Mouse (Mus musculus): ENCODE results near the gene Palld. TPM values are rescaled to one million over a fixed set of nuclear protein-coding genes. Genes with fewer than 3 reads are reported as not detected.

Palld gene
- polyA plus RNA-seq, 1 experiment from 2014 or later: 17.3 TPM

DNA sequence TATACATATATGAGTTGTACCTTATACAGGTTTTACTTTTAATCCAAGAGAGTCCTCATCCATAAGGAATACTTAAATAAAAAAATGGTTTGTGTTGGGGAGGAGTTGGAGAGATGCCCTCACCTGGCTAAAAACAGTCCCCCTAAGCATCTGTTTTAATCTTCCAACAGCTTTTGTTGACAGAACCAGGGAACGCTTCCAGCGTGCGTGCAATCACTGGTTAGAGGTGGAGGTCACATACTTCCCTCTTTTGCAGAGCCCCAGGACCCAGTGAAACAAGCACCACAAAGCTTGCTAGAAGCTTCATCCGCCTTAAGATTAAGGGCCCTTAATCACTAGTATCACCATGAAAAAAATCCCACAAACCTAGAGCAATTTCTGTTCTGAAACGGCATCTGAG lies 365.0 kb downstream of the Palld start:
- Histone ChIP-seq H3K4me3 (no peak overlapping the region), H3K27ac (no peak overlapping the region), H3K4me1 (no peaks in the 10 kb centered on the region), H3K9ac (no peak overlapping the region), H3K9me3 (no peaks in the 10 kb centered on the region), H3K27me3 (replicated peaks) (no peaks in the 10 kb centered on the region), H3K36me3 (replicated peaks) (no peaks in the 10 kb centered on the region), H3K4me2 (no peak overlapping the region)
- WGBS: 84% methylated on average over 5 of the region's 5 CpGs
- ATAC-seq (replicated peaks): no peak

DNA sequence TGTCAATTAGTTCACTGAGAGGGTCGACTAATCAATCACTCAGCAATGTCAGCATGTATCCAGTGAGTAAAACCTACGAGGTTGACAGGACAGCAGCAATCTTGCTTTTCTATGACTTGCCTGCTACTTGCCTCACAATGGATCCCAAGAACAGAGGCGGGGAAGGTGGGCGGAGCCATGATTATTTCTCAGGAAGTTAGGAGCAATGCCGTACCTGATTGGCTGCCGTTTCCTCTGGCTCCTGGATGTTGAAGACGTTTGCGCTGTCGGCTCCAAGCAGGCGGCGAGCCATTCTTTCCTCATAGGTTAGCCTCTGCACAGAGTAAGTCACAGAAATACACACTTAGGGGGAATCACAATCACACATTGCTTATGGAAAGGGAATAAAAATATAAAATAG lies 367.0 kb downstream of the Palld start:
- no peaks in the 10 kb centered on the region for H3K4me1 ChIP-seq
- ATAC-seq (replicated peaks): no peak
- H3K4me3 ChIP-seq: no peak overlapping the region
- H3K9me3 ChIP-seq: no peaks in the 10 kb centered on the region
- no peaks in the 10 kb centered on the region for H3K36me3 ChIP-seq (replicated peaks)
- no peaks in the 10 kb centered on the region for H3K27me3 ChIP-seq (replicated peaks)
- no peak overlapping the region for H3K27ac ChIP-seq
- 77% methylated on average over 11 of the region's 11 CpGs for WGBS
- no peak overlapping the region for H3K4me2 ChIP-seq
- no peak overlapping the region for H3K9ac ChIP-seq

DNA sequence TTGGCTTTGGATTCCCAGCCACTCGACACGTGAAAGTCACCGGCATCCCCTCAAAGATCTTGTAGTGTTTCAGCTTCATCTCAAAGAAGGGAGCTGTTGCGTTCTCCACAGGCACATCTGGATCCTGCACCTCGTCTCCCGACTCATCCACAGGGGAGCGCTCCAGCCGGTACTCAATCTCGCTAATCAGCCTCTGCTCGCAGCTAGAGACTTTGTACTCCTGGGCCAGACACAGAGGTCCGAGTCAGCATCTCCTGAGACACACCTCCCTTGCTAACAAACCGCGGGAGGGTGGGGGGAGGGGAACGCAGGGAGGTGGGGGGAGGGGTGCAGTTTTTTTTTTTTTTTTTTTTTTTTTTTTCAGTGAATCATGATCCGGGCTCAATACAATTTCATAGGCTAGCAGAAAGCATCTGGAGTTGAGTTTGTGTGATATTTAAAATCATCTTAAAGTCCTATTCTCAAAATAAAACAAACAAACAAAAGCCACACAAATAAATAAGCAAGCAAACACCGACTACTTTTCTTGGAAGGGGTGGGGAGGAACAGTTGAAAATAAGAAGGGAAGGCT lies 369.0 kb downstream of the Palld start:
- H3K36me3 ChIP-seq (replicated peaks): no peaks in the 10 kb centered on the region
- WGBS: 43% methylated on average over 16 of the region's 16 CpGs
- H3K9ac ChIP-seq: no peak overlapping the region
- no peak for ATAC-seq (replicated peaks)
- no peak overlapping the region for H3K4me2 ChIP-seq
- no peaks in the 10 kb centered on the region for H3K27me3 ChIP-seq (replicated peaks)
- no peaks in the 10 kb centered on the region for H3K9me3 ChIP-seq
- H3K27ac ChIP-seq: no peak overlapping the region
- H3K4me1 ChIP-seq: no peaks in the 10 kb centered on the region
- no peak overlapping the region for H3K4me3 ChIP-seq

DNA sequence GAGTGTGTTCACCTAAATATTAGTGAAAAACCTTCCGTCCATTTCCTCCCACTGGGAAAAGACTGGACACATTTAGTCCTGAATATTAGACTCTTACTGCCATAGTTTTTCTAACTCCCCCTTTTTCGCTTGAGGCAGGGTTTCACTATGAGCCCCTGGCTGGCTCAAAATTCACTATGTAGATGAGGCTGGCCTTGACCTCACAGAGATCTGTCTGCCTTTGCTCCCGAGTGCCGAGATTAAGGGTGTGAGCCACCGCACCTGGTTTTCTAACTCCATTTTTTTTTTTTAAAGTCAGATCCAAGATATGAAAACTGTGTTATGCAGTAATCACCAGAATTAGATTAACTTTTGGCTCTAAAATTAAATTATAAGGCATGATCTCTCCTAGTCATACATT lies 369.7 kb downstream of the Palld start:
- WGBS: 81% methylated on average over 5 of the region's 5 CpGs
- no peaks in the 10 kb centered on the region for H3K27me3 ChIP-seq (replicated peaks)
- H3K9me3 ChIP-seq: no peaks in the 10 kb centered on the region
- no peaks in the 10 kb centered on the region for H3K4me1 ChIP-seq
- no peak overlapping the region for H3K27ac ChIP-seq
- H3K9ac ChIP-seq: no peak overlapping the region
- no peak for ATAC-seq (replicated peaks)
- no peaks in the 10 kb centered on the region for H3K36me3 ChIP-seq (replicated peaks)
- H3K4me2 ChIP-seq: no peak overlapping the region
- no peak overlapping the region for H3K4me3 ChIP-seq

DNA sequence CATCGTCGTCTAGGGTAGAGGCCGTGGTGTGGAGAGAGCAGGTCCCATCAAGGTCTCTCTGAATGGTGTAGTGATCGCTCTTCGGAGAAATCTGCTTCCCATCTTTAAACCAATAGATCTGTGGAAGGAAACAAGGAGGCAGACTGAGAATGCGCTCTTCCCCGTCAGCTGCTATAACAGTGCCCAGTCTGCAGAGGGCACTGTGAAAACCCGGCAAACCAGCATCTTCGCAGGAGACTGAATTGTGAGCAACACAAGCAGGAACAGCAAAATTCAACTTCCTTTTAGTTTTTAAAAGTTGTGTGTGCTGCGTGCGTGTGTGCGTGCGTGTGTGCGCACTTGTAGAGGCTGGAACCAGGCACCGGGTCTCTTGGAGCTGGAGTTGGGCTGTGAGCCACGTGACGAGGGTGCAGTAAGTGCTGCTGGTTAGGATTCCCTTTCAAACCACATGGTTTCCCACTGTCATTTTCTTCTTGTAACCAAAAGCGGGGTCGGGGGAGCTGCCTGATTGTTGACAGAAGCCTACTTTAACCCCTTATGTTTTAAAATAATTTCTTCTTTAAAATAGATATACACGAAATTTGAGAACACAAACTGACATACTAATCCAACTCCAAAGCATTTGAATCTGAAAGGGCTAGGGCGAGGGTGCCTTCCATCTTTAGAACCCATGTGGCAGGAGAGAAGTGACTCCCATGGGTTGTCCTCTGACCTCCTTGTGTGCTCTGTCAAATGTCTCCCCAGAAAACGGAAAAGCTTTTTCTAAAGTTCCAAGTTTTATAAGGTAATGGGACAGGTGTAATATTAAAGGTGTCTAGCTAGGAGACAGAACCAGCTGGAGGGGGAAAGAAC lies 370.3 kb downstream of the Palld start:
- no peak overlapping the region for H3K4me2 ChIP-seq
- ATAC-seq (replicated peaks): no peak
- no peaks in the 10 kb centered on the region for H3K36me3 ChIP-seq (replicated peaks)
- no peaks in the 10 kb centered on the region for H3K4me1 ChIP-seq
- WGBS: 74% methylated on average over 22 of the region's 22 CpGs
- no peaks in the 10 kb centered on the region for H3K27me3 ChIP-seq (replicated peaks)
- H3K4me3 ChIP-seq: no peak overlapping the region
- H3K9me3 ChIP-seq: no peaks in the 10 kb centered on the region
- no peak overlapping the region for H3K27ac ChIP-seq
- no peak overlapping the region for H3K9ac ChIP-seq

DNA sequence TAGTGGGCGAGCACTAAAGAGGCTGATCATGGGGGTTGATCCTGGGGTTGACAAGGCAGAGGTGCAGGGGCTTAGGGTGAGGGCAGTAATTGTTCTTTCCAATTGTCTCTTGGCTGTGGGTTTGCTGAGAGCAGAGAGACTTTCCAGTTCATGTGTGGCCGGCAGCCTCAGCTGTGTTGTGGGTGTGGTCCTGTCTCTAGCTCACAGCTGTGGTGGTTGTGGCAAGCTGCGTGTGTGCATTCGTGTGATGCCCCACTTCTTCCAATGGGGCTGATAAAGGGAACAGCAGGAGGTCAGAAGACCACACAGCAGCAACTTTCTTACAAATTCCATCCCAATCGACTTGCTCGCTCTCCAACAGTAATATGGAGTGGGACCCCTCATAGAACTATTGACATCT lies 373.8 kb downstream of the Palld start:
- 74% methylated on average over 6 of the region's 6 CpGs for WGBS
- no peak for ATAC-seq (replicated peaks)
- H3K4me3 ChIP-seq: no peak overlapping the region
- no peak overlapping the region for H3K9ac ChIP-seq
- no peaks in the 10 kb centered on the region for H3K27me3 ChIP-seq (replicated peaks)
- no peaks in the 10 kb centered on the region for H3K4me1 ChIP-seq
- H3K27ac ChIP-seq: no peak overlapping the region
- no peaks in the 10 kb centered on the region for H3K9me3 ChIP-seq
- H3K4me2 ChIP-seq: no peak overlapping the region
- no peaks in the 10 kb centered on the region for H3K36me3 ChIP-seq (replicated peaks)

DNA sequence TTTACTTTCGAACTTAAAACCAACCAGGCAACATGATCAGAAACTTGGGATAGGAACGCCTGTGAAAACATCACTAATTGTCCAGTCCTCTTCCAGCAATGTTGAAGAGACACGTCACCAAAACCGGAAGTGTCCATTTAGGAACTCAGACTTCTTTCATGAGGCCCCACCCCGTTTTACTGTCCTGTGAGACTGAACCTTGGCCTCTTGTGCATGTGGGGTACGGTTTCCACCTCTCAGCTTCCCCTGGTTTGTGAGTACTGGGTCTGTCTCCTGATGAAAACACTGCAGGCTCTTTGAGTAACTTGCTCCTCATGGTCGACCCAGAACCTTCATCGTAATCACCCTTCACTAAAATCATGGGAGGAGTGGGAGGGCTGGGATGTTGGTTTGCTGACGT lies 374.3 kb downstream of the Palld start:
- no peaks in the 10 kb centered on the region for H3K27me3 ChIP-seq (replicated peaks)
- H3K36me3 ChIP-seq (replicated peaks): no peaks in the 10 kb centered on the region
- H3K4me3 ChIP-seq: no peak overlapping the region
- no peak overlapping the region for H3K27ac ChIP-seq
- 88% methylated on average over 9 of the region's 9 CpGs for WGBS
- no peaks in the 10 kb centered on the region for H3K4me1 ChIP-seq
- no peak overlapping the region for H3K4me2 ChIP-seq
- no peak overlapping the region for H3K9ac ChIP-seq
- ATAC-seq (replicated peaks): no peak
- no peaks in the 10 kb centered on the region for H3K9me3 ChIP-seq

DNA sequence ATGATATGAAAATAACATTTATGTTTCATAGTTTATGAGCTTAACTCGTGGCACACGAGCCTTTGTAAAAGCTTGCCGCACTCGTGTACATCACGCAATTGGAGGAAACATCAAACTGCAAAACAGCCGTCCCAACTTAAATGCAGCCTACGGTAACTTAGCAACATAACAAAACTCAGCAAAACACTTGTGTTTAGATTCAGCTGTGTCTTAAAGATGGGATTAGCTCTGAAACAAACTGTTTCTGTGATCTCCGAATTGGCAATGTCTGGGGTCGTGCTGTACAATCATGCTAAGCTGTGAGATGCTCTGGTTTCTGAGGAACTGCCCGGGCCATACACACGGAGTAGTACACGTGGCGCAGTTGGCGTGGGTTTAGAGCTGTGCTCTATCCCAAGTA lies 375.5 kb downstream of the Palld start:
- Histone ChIP-seq H3K9me3 (no peaks in the 10 kb centered on the region), H3K36me3 (replicated peaks) (no peaks in the 10 kb centered on the region), H3K4me2 (no peak overlapping the region), H3K4me1 (no peaks in the 10 kb centered on the region), H3K4me3 (no peak overlapping the region), H3K27me3 (replicated peaks) (no peaks in the 10 kb centered on the region), H3K9ac (no peak overlapping the region), H3K27ac (no peak overlapping the region)
- 86% methylated on average over 14 of the region's 14 CpGs for WGBS
- no peak for ATAC-seq (replicated peaks)

DNA sequence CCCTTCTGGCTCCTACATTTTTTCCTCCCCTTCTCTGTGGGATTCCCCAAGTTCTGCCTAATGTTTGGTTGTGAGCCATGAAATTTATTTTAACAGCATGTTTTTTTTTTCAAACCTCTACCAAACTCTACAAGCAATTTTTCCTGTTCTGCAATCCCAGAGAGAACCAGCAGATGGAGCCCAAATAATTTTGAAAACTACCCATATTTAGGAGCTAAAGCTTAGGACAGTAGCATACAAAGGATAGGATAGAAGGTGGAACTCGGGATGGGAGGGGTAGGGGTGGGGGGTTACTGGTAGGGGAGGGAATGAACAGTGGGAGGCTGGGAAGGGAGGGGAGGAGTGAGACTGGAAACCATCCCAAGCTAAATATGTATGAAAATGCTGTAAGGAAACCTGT lies 380.4 kb downstream of the Palld start:
- H3K4me2 ChIP-seq: no peak overlapping the region
- H3K9me3 ChIP-seq: no peaks in the 10 kb centered on the region
- peak; percentile 50; the same call in 1 of the 2 replicates for ATAC-seq (replicated peaks)
- H3K36me3 ChIP-seq (replicated peaks): no peaks in the 10 kb centered on the region
- no peaks in the 10 kb centered on the region for H3K27me3 ChIP-seq (replicated peaks)
- 3% methylated on average over 1 of the region's 1 CpGs for WGBS
- no peak overlapping the region for H3K9ac ChIP-seq
- H3K27ac ChIP-seq: no peak overlapping the region
- H3K4me3 ChIP-seq: no peak overlapping the region
- no peaks in the 10 kb centered on the region for H3K4me1 ChIP-seq

DNA sequence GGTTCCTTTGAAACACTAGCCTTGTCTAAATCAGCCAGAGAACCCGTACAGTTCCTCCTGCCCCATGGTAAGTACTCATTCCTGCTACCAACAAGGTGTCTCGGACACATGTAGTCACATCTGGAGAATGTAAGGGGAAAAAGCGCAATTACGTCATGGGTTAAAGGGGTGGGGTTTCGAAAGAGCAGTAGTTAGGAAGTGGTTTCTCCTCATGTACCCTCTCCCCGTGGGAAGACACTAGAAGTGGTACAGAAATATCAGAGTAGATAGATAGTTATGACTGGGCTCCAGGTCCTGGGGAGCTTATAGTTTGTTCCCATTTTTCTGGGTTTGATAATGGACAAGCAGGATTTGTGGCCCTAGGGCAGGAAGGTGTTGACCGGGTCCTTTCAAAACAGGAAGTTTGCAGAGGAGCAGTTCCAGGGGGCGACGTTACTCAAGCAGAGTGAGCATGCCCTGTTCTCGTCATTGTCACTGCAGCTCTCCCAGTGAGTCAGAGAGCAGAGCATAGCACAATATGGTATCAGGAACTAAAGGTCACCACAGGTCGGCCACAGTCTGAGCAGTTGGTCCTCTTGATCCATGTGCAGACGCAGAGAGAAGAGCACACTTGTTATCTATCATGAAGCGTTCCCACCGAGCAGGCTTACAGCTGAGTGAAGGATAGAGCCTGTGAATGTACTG lies 384.8 kb downstream of the Palld start:
- 80% methylated on average over 14 of the region's 14 CpGs for WGBS
- no peak overlapping the region for H3K27ac ChIP-seq
- no peak overlapping the region for H3K4me3 ChIP-seq
- H3K36me3 ChIP-seq (replicated peaks): no peaks in the 10 kb centered on the region
- no peak overlapping the region for H3K4me2 ChIP-seq
- no peak for ATAC-seq (replicated peaks)
- no peak overlapping the region for H3K9ac ChIP-seq
- no peaks in the 10 kb centered on the region for H3K9me3 ChIP-seq
- peaks cover 21% of the 10 kb centered on the region for H3K4me1 ChIP-seq
- no peaks in the 10 kb centered on the region for H3K27me3 ChIP-seq (replicated peaks)

DNA sequence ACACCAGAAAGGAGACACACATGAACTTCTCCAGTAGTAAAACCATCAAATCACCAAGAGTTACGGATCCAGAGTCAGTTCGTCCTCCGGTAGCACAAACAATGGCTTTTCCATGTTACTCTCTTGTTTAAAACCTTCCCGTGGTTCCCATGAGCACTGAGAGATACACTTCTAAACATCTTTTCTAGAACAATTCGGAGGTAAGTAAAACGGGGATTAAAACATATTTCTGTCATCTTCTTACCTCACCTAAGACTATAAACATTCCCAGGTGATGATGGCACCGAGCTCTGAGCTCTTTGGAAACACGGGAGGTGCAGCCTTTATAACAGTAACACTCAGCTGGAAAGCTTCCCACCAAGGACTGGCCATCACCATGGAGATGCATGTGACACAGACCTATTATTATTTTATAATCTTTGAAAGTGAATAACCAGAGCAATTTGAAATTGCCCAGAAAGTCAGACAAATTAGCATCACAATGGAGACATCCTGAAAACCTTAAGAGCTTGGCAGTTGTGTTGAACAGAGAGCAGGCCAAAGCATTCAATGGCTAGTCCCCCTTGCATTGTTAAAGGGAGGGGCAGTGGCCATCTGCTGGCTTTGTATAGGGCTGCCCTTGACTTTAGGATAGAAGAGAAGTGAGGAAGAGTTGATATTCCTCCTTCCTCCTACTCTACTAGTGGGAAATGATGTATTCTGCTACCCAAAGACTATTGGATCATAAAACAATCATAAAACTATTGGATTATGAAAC lies 385.6 kb downstream of the Palld start:
- 0 out of 2 replicates have a peak, but pooled peaks have one; percentile 28 for ATAC-seq (replicated peaks)
- H3K9me3 ChIP-seq: no peaks in the 10 kb centered on the region
- no peak overlapping the region for H3K27ac ChIP-seq
- WGBS: 52% methylated on average over 8 of the region's 8 CpGs
- no peaks in the 10 kb centered on the region for H3K36me3 ChIP-seq (replicated peaks)
- peak overlapping the region; percentile 36; the same call in 1 of the 2 replicates for H3K4me2 ChIP-seq
- H3K4me3 ChIP-seq: no peak overlapping the region
- H3K9ac ChIP-seq: no peak overlapping the region
- H3K27me3 ChIP-seq (replicated peaks): no peaks in the 10 kb centered on the region
- H3K4me1 ChIP-seq: peaks cover 21% of the 10 kb centered on the region
